Mouse (Mus musculus) v-Abl transformed pro-B cells (cell line): Measurements from ENCODE around the gene Dcaf1.

Experiments used
- in situ Hi-C, 2 experiments: fragments of 400-800 bp; cut with MboI; formaldehyde crosslinking; loops; one replicate each; pipeline ENCODE4 v1.15.1; 2025; ENCODE audit not compliant: unreplicated experiment in 2 of 2

Gene Dcaf1

GRCm38 (mm10) chr9:106874216-106874615 is 52.5 kb downstream of the Dcaf1 start:
- in situ Hi-C loops = no loop called here

- in situ Hi-C loops = no loop called here
These were observed 55.0 kb downstream of the Dcaf1 start for GRCm38 (mm10) chr9:106876666-106877065.

GRCm38 (mm10) chr9:106879471-106879870 is 57.8 kb downstream of the Dcaf1 start:
- in situ Hi-C loops = no loop called here

- in situ Hi-C loops = loop anchor here in 1 of 2 experiments (5.0 kb wide), 1 partner anchor 44 kb away; no protein-coding TSS in a partner anchor
These were observed 59.5 kb downstream of the Dcaf1 start for GRCm38 (mm10) chr9:106881071-106881755.

- in situ Hi-C loops = loop anchor here in 1 of 2 experiments (5.0 kb wide), 1 partner anchor 45 kb away; no protein-coding TSS in a partner anchor
These were observed 60.5 kb downstream of the Dcaf1 start for GRCm38 (mm10) chr9:106882176-106882575.

GRCm38 (mm10) chr9:106883085-106883484 is 61.4 kb downstream of the Dcaf1 start:
- in situ Hi-C loops = loop anchor here in 1 of 2 experiments (5.0 kb wide), 1 partner anchor 46 kb away; no protein-coding TSS in a partner anchor

GRCm38 (mm10) chr9:106884306-106884705 is 62.6 kb downstream of the Dcaf1 start:
- in situ Hi-C loops = loop anchor here in 1 of 2 experiments (5.0 kb wide), 1 partner anchor 47 kb away; no protein-coding TSS in a partner anchor

- in situ Hi-C loops = loop anchor here in 1 of 2 experiments (5.0 kb wide), 1 partner anchor 48 kb away; no protein-coding TSS in a partner anchor
These were observed 63.6 kb downstream of the Dcaf1 start for GRCm38 (mm10) chr9:106884996-106885900.

- in situ Hi-C loops = no loop called here
These were observed 64.4 kb downstream of the Dcaf1 start for GRCm38 (mm10) chr9:106885901-106886731.

- in situ Hi-C loops = no loop called here
These were observed 65.4 kb downstream of the Dcaf1 start, which contains the start of gene Rbm15b for GRCm38 (mm10) chr9:106886828-106887702. Gene Rbm15b, minus strand, starts transcription at chr9:106887428.

GRCm38 (mm10) chr9:106888346-106888745 is 66.7 kb downstream of the Dcaf1 start:
- in situ Hi-C loops = no loop called here

- in situ Hi-C loops = no loop called here
These were observed 67.6 kb downstream of the Dcaf1 start for GRCm38 (mm10) chr9:106889321-106889720.

- in situ Hi-C loops = loop anchor here (5.0 to 10.0 kb wide), 4 partner anchors 68 to 644 kb away; partner anchors contain the start of genes Tex264 (in 2 of the 2), Dcaf1 (in 1 of the 2), Hemk1 (in 1 of the 2) and Tmem115 (in 1 of the 2)
These were observed 69.0 kb downstream of the Dcaf1 start for GRCm38 (mm10) chr9:106890496-106891240.

GRCm38 (mm10) chr9:106891341-106891741 is 69.7 kb downstream of the Dcaf1 start:
- in situ Hi-C loops = loop anchor here (5.0 to 10.0 kb wide), 4 partner anchors 69 to 643 kb away; partner anchors contain the start of genes Tex264 (in 2 of the 2), Dcaf1 (in 1 of the 2), Hemk1 (in 1 of the 2) and Tmem115 (in 1 of the 2)

- in situ Hi-C loops = loop anchor here (5.0 to 10.0 kb wide), 4 partner anchors 70 to 643 kb away; partner anchors contain the start of genes Tex264 (in 2 of the 2), Dcaf1 (in 1 of the 2), Hemk1 (in 1 of the 2) and Tmem115 (in 1 of the 2)
These were observed 70.3 kb downstream of the Dcaf1 start, which contains the start of gene Manf for GRCm38 (mm10) chr9:106891829-106892551. Gene Manf, minus strand, starts transcription at chr9:106891979.

GRCm38 (mm10) chr9:106892552-106892875 is 70.8 kb downstream of the Dcaf1 start:
- in situ Hi-C loops = loop anchor here (5.0 to 10.0 kb wide), 4 partner anchors 70 to 642 kb away; partner anchors contain the start of genes Tex264 (in 2 of the 2), Dcaf1 (in 1 of the 2), Hemk1 (in 1 of the 2) and Tmem115 (in 1 of the 2)

GRCm38 (mm10) chr9:106893327-106893726 is 71.7 kb downstream of the Dcaf1 start:
- in situ Hi-C loops = loop anchor here (5.0 to 10.0 kb wide), 4 partner anchors 71 to 641 kb away; partner anchors contain the start of genes Tex264 (in 2 of the 2), Dcaf1 (in 1 of the 2), Hemk1 (in 1 of the 2) and Tmem115 (in 1 of the 2)
